8 mouse cellular contexts compared by ENCODE assay signal in the genomic region with DNA sequence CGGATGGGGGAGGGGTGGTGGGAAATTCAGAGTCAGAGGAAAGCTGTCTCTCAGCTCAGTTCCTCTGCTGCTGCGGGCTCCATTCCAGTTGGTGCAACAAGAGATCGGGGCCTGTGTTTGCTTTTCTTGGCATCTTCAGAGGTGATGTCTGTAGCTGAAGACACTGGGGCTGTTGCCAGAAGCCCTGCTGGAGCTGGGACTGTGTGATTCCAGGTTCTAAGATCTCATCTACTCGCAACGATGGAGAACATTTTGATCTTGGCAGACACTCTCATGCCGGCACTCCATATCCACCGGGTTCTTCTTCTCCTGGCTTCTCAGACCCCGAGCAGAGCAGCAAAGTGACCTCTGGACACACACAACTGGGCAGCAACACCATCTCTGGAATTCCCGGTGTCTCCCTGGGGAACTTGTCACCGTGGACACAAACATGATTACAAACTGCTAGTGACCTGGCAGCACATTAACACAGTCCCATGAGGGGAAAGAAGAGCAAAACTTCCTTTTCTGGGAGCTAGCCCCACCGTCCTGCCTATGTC. TPM values are rescaled to one million over a fixed set of nuclear protein-coding genes. Genes with fewer than 3 reads are reported as not detected.
DNase-seq lines count a peak whose midpoint lies in the region; ATAC-seq and TF ChIP-seq lines count a peak whose summit lies in the region.

No protein-coding gene starts in this region.

- no peaks in the 10 kb centered on the region for H3K9me3 ChIP-seq in E14TG2a.4 (ENCODE audit: low read length)
- H3K9me3 ChIP-seq in liver, embryonic 11.5 days (ENCODE audit: control insufficient read depth, low read length), result no peaks in the 10 kb centered on the region

- no peak overlapping the region for H3K9ac ChIP-seq in liver, embryonic 11.5 days (ENCODE audit: low read depth, low read length)

- TF ChIP-seq CTCF in E14TG2a.4 (conservative IDR thresholded peaks at IDR 0.05; ENCODE audit: low read length), result no peak
- TF ChIP-seq CTCF in kidney, adult 2 months (conservative IDR thresholded peaks at IDR 0.05; ENCODE audit: insufficient read depth, insufficient read length, low read depth, low read length), result no peak
- no peak for TF ChIP-seq CTCF in lung, adult 2 months (IDR thresholded peaks at IDR 0.05; ENCODE audit: insufficient read depth, low read length)

- TF ChIP-seq POLR2A in kidney, adult 2 months (IDR thresholded peaks at IDR 0.05; ENCODE audit: low read depth, low read length), result no peak
- TF ChIP-seq POLR2A in lung, adult 2 months (IDR thresholded peaks at IDR 0.05; ENCODE audit: borderline replicate concordance, extremely low read depth, low read depth, low read length), result no peak

- peaks cover 6% of the 10 kb centered on the region; the same call in 1 of the 2 replicates for H3K27me3 ChIP-seq in E14TG2a.4 (ENCODE audit: insufficient read depth, low read length)
- H3K27me3 ChIP-seq in kidney, adult 2 months (replicated peaks; ENCODE audit: control insufficient read depth, insufficient read depth, low read length), result peaks cover 1% of the 10 kb centered on the region; the same call in 1 of the 2 replicates
- H3K27me3 ChIP-seq in liver, embryonic 11.5 days (replicated peaks; ENCODE audit: control insufficient read depth, insufficient read depth, low read length), result no peaks in the 10 kb centered on the region

- 30% methylated on average over 11 of the region's 11 CpGs for WGBS in kidney, adult 2 months
- WGBS in lung, adult 2 months, result 42% methylated on average over 11 of the region's 11 CpGs
- WGBS in liver, embryonic 11.5 days, result 58% methylated on average over 11 of the region's 11 CpGs

- H3K4me1 ChIP-seq in E14TG2a.4 (replicated peaks; ENCODE audit: low read depth, low read length), result peaks cover 21% of the 10 kb centered on the region
- no peaks in the 10 kb centered on the region for H3K4me1 ChIP-seq in kidney, adult 2 months (ENCODE audit: control insufficient read depth, insufficient read depth, low read length)
- no peaks in the 10 kb centered on the region for H3K4me1 ChIP-seq in lung, adult 2 months (ENCODE audit: control insufficient read depth, insufficient read depth, low read length)
- no peaks in the 10 kb centered on the region for H3K4me1 ChIP-seq in liver, embryonic 11.5 days (replicated peaks; ENCODE audit: control insufficient read depth, insufficient read depth, low read length)

- no peak overlapping the region for H3K4me2 ChIP-seq in liver, embryonic 11.5 days

- peak; percentile 49 for DNase-seq in adrenal gland, postnatal 10 days
- no peak for DNase-seq in adrenal gland, adult 8-10 months
- peak; percentile 67 to 71 for DNase-seq in gastrocnemius, adult 8-10 months (ENCODE audit: low spot score in 2 of 2)
- DNase-seq in kidney, adult 2 months, result peak; percentile 29
- DNase-seq in lung, adult 2 months, result peak; percentile 6
- DNase-seq in testis, postnatal 10 days (ENCODE audit: low spot score), result peak; percentile 66
- no peak for DNase-seq in liver, embryonic 11.5 days (ENCODE audit: low spot score)

- no peak overlapping the region for H3K27ac ChIP-seq in kidney, adult 2 months (ENCODE audit: insufficient read depth, low read depth, low read length)
- H3K27ac ChIP-seq in liver, embryonic 11.5 days (ENCODE audit: low read depth, low read length), result no peak overlapping the region

- no peaks in the 10 kb centered on the region for H3K36me3 ChIP-seq in E14TG2a.4 (ENCODE audit: insufficient read depth, low read length)
- H3K36me3 ChIP-seq in kidney, adult 2 months (ENCODE audit: control insufficient read depth, insufficient read depth, low read length), result no peaks in the 10 kb centered on the region
- H3K36me3 ChIP-seq in liver, embryonic 11.5 days (ENCODE audit: control insufficient read depth, insufficient read depth, low read length), result no peaks in the 10 kb centered on the region

- 0 out of 2 replicates have a peak overlapping the region, but pooled peaks have one; percentile 26 for H3K4me3 ChIP-seq in E14TG2a.4 (replicated peaks; ENCODE audit: low read length)
- no peak overlapping the region for H3K4me3 ChIP-seq in kidney, adult 2 months (ENCODE audit: insufficient read depth, low read depth, low read length)
- H3K4me3 ChIP-seq in lung, adult 2 months (replicated peaks; ENCODE audit: extremely low read depth, low read depth, low read length), result no peak overlapping the region
- no peak overlapping the region for H3K4me3 ChIP-seq in liver, embryonic 11.5 days (ENCODE audit: low read depth, low read length)

- ATAC-seq in liver, embryonic 11.5 days (replicated peaks; ENCODE audit: low FRiP score), result no peak

RNA-seq across cellular contexts. Expression of gene Mecom, which starts 0.9 kb away (rescaled TPM):
- 10 to 100 TPM; 14.9 to 20.3 TPM for total RNA-seq in adrenal gland, postnatal 10 days (2021)
- total RNA-seq in adrenal gland, adult 8-10 months (2022), result 1 to 10 TPM; 5.9 to 8.9 (median 6.3) TPM
- 1 to 10 TPM; 4.8 to 9.5 (median 6.8) TPM for total RNA-seq in gastrocnemius, adult 8-10 months (2022)
- polyA plus RNA-seq in kidney, adult 2 months (2012; rRNA removed), result 12.9 and 16.1 TPM in 2 replicates
- 13.5 and 16.0 TPM in 2 replicates for polyA plus RNA-seq in lung, adult 2 months (2012; rRNA removed)
- 5.7 and 6.9 TPM in 2 replicates for polyA plus RNA-seq in liver, embryonic 11.5 days (2014; fragmentation: Nextera tagmentation; extraction: Ambion mirVana)

RNA-seq across cellular contexts. Expression of gene Actrt3, which starts 52.8 kb away (rescaled TPM):
- total RNA-seq in adrenal gland, postnatal 10 days (2021), result not detected
- under 1 TPM in 1 of 4 experiments, not detected in 3; 0.24 TPM for total RNA-seq in adrenal gland, adult 8-10 months (2022)
- not detected for total RNA-seq in gastrocnemius, adult 8-10 months (2022)
- 0.07 and 0.16 TPM in 2 replicates for polyA plus RNA-seq in kidney, adult 2 months (2012; rRNA removed)
- not detected in 2 replicates for polyA plus RNA-seq in lung, adult 2 months (2012; rRNA removed)
- not detected in 2 replicates for polyA plus RNA-seq in liver, embryonic 11.5 days (2014; fragmentation: Nextera tagmentation; extraction: Ambion mirVana)

RNA-seq across cellular contexts. Expression of gene Mynn, which starts 55.0 kb away (rescaled TPM):
- 10 to 100 TPM; 17.4 to 23.7 TPM for total RNA-seq in adrenal gland, postnatal 10 days (2021)
- total RNA-seq in adrenal gland, adult 8-10 months (2022), result 10 to 100 TPM; 17.2 to 25.9 (median 20.4) TPM
- 10 to 100 TPM; 11.8 to 19.9 (median 14.3) TPM for total RNA-seq in gastrocnemius, adult 8-10 months (2022)
- 9.9 and 11.2 TPM in 2 replicates for polyA plus RNA-seq in kidney, adult 2 months (2012; rRNA removed)
- 5.5 and 8.6 TPM in 2 replicates for polyA plus RNA-seq in lung, adult 2 months (2012; rRNA removed)
- polyA plus RNA-seq in liver, embryonic 11.5 days (2014; fragmentation: Nextera tagmentation; extraction: Ambion mirVana), result 23.2 and 24.7 TPM in 2 replicates

Comparison
In these comparisons a context has a peak if more than half of its experiments do, and no peak if none do; other contexts are left out.
1. DNase-seq: peak in adrenal gland, postnatal 10 days (single experiment), gastrocnemius, adult 8-10 months (2 of 2), kidney, adult 2 months (single experiment), lung, adult 2 months (single experiment) and testis, postnatal 10 days (single experiment); none in adrenal gland, adult 8-10 months (single experiment) and liver, embryonic 11.5 days (single experiment).